Mouse (Mus musculus): ENCODE results near the gene Myzap. TPM values are rescaled to one million over a fixed set of nuclear protein-coding genes. Genes with fewer than 3 reads are reported as not detected.
"Not testable (repeated sequence)": the region's sequence is repeated elsewhere in the genome, so short reads cannot be mapped to it uniquely, and the experiment has no call there.

Myzap gene
- 10 to 100 TPM in 1 of 2 experiments, 1 to 10 TPM in 1; 6.8 to 12.9 TPM for total RNA-seq (2021)
- long read RNA-seq, experiment 1, transcript Myzap-201 (13 exons, 2,283 nt) = major isoform, 11 of 14 reads
- long read RNA-seq, experiment 1, partial matches to known transcripts = 1 of 14 reads
- long read RNA-seq, experiment 1, other reads (novel, unspliced or antisense) = 2 of 14 reads
- long read RNA-seq, experiment 2, partial matches to known transcripts = 1 of 6 reads
- long read RNA-seq, experiment 2, other reads (novel, unspliced or antisense) = 2 of 6 reads

- peak; percentile 96 to 98 for DNase-seq
Observed at GRCm38 (mm10) chr9:71591938-71592548, at the start of gene Myzap. TSS of gene Myzap (minus strand) at chr9:71592360.

- no peak for DNase-seq
Observed at GRCm38 (mm10) chr9:71640361-71640927, 48.3 kb upstream of the Myzap start.

- DNase-seq = no peak
Observed at GRCm38 (mm10) chr9:71638198-71638597, 46.0 kb upstream of the Myzap start.

- DNase-seq = no peak
Observed at GRCm38 (mm10) chr9:71636854-71637253, 44.7 kb upstream of the Myzap start.

GRCm38 (mm10) chr9:71635627-71636026 is 43.5 kb upstream of the Myzap start:
- no peak for DNase-seq

GRCm38 (mm10) chr9:71634916-71635315 is 42.8 kb upstream of the Myzap start:
- no peak for DNase-seq

GRCm38 (mm10) chr9:71628921-71629320 is 36.8 kb upstream of the Myzap start:
- DNase-seq = no peak

GRCm38 (mm10) chr9:71628286-71628685 is 36.1 kb upstream of the Myzap start:
- DNase-seq = no peak

- DNase-seq = peak in 1 of 2 experiments; percentile 33
Observed at GRCm38 (mm10) chr9:71625961-71626360, 33.8 kb upstream of the Myzap start.

- peak; percentile 79 to 87 for DNase-seq
Observed at GRCm38 (mm10) chr9:71624793-71625495, 32.8 kb upstream of the Myzap start.

GRCm38 (mm10) chr9:71623871-71624569 is 31.9 kb upstream of the Myzap start:
- DNase-seq = peak in 1 of 2 experiments; percentile 39

- DNase-seq = peak; percentile 43 to 64
Observed at GRCm38 (mm10) chr9:71622593-71622992, 30.4 kb upstream of the Myzap start.

GRCm38 (mm10) chr9:71621968-71622367 is 29.8 kb upstream of the Myzap start:
- DNase-seq = no peak

GRCm38 (mm10) chr9:71620116-71620515 is 28.0 kb upstream of the Myzap start:
- DNase-seq = not testable (repeated sequence)

GRCm38 (mm10) chr9:71617363-71617762 is 25.2 kb upstream of the Myzap start:
- peak; percentile 49 to 52 for DNase-seq

- peak; percentile 82 to 87 for DNase-seq
Observed at GRCm38 (mm10) chr9:71616185-71616584, 24.0 kb upstream of the Myzap start.

- DNase-seq = peak; percentile 51 to 54
Observed at GRCm38 (mm10) chr9:71614643-71615042, 22.5 kb upstream of the Myzap start.

- no peak for DNase-seq
Observed at GRCm38 (mm10) chr9:71612981-71613380, 20.8 kb upstream of the Myzap start.

- DNase-seq = no peak
Observed at GRCm38 (mm10) chr9:71611876-71612275, 19.7 kb upstream of the Myzap start.

GRCm38 (mm10) chr9:71609010-71609409 is 16.9 kb upstream of the Myzap start:
- no peak for DNase-seq

GRCm38 (mm10) chr9:71606296-71607057 is 14.3 kb upstream of the Myzap start:
- no peak for DNase-seq
